Mouse (Mus musculus): ENCODE data around the gene Zfhx3. TPM values are rescaled to one million over a fixed set of nuclear protein-coding genes. Genes with fewer than 3 reads are reported as not detected.

The Zfhx3 gene
- total RNA-seq, 2 experiments from 2014 or later: 2.1 to 10.9 TPM

DNA sequence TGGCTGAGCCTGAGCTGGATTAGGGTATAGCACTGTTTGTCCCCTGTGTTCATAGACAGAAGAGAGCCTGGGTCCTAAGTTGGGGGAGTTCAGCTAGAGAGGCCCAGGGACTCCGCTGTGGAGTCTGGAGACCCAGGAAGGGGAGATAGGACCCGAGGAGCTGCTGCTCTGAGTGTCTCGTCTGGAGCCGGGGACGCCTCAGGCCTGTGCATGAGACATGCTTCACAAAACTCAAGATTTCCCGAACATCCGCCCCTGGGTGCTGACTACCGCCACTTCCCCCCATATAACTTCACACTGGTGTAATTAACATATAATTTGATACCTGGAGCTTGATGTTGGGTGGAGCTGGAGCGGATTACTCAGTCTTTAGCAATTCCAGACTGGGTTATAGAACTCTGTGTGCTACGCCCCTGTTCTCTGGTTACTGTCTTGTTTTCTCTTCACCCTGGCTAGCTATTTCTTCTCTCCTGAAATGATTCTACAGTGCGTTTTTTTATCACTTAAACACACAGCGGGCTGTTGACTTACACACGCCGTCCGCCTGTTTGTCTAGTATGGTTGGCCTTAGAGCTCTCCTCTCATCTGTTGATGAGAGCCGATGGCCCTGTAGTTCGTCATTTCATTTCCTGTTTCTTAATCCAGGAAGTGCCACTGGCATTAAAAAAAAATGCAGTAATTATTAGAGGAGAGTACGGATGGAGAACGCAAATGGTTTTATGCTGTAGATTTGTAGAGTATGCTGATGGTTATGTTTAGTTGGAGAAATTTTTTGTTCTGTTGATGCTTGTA, 822.2 kb downstream of the Zfhx3 start:
- peak; percentile 87 for ATAC-seq (ENCODE audit: poor library complexity, severe bottlenecking)

DNA sequence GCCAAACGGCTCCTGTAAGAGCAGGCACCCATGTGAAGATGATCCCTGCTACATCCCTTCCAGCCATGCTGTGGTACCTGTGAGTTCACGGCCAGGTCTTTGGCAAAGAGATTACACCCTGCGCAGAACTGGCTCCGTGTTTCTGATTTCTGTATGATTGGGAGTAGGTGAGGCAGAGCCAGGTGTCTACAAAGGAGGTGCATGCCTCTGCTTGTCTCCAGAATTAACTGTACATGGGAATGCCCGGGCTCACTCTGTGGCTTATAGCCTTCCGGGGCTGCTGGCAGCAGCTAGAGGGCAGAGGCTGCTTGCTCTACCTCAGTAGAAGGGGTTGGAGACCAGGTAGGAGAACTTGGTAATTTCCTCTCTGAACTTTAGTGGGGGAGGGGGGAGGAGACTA, 823.7 kb downstream of the Zfhx3 start:
- no peak for ATAC-seq (ENCODE audit: poor library complexity, severe bottlenecking)

DNA sequence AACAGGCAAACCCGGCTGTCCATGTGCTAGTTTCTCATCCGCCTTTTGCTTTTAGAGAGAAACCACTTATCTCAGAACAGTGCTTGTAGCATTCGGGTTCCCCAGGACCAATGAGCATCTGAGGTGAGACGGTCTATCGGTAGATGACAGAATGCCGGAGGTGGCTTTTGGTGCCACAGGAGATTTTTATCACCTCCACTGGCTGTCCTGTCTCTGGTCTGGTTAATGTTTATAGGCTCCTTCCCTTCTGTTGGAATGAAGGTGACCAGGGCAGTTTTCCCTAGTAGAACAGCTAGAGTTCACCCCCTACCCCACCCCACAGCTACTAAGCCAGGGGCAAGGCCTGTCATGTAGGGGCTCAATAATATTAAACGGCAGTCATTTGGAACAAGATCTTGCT, 825.6 kb downstream of the Zfhx3 start:
- ATAC-seq (ENCODE audit: poor library complexity, severe bottlenecking): no peak

DNA sequence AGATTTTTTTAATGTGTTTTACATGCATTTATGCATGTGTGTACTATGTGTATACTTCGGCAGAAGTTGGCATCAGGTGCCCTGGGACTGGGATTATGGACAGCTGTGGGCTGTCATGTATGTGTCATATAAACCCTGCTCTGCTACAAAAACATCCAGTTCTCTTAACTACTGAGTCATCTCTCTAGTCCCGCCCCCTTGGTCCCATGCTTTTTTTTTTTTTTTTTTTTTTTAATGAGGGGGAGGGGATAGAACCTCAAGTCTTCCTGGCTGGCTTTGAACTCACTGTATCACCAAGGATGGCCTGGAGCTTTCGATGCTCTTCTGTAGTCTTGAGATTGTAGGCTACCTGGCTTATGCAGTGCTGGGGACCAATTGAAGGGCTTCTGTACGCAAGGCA, 827.9 kb downstream of the Zfhx3 start:
- ATAC-seq (ENCODE audit: poor library complexity, severe bottlenecking): no peak

DNA sequence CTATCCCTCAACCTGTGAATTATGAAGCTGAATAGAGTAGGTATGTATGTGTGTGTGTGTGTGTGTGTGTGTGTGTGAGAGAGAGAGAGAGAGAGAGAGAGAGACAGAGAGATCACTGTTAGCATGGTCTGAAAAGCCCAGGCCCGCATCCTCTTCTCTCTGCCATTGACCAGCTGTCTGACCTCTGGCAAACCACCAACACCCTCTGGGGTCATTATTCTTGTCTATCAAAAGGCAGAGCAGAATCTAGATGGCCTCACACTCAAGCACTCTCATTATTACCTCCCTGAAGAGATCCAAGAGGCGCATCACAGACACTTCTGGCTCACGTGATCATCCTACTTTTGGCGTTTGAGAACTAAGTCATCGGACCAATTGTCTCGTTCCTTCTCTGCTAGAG, 831.0 kb downstream of the Zfhx3 start:
- ATAC-seq (ENCODE audit: poor library complexity, severe bottlenecking): no peak

DNA sequence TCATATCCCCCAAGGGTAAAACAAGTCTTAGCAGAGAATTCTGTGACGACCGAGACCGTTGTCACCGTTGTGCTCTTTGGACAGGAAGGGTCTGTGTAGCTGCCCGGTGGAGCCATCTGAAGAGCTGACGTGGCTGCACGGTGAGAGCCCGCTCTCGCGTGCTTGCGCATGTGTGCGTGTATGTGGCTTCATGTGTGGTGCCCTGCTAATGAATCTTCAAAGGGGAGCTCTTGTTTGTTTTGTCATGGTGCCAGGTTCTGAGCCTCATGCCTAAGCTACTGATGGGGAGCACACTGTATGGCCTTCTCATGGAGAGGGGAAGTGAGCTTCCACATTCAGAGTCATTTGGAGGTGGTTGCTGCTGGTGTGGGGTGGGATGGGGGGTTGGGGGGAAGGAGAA, 835.6 kb downstream of the Zfhx3 start:
- no peak for ATAC-seq (ENCODE audit: poor library complexity, severe bottlenecking)

DNA sequence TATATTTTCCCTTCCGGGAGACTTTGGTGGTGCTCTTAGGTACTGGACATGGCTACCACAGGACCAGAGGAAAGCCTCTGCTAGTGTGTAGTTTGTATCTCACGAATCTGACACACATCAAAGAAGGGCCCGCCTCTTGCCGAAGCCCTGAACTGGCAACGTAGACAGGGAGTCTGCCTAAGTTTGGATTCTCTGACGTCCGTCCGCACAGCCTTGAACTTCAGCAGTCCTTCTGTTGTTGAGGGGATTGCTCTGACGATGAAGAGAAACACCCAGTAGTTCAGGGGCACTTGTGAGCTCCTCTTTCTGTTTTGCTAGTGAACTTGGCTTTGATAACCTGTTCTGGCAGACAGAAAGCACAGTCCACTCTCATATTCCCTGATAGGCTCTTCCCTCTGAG, 836.1 kb downstream of the Zfhx3 start:
- ATAC-seq (ENCODE audit: poor library complexity, severe bottlenecking): no peak

DNA sequence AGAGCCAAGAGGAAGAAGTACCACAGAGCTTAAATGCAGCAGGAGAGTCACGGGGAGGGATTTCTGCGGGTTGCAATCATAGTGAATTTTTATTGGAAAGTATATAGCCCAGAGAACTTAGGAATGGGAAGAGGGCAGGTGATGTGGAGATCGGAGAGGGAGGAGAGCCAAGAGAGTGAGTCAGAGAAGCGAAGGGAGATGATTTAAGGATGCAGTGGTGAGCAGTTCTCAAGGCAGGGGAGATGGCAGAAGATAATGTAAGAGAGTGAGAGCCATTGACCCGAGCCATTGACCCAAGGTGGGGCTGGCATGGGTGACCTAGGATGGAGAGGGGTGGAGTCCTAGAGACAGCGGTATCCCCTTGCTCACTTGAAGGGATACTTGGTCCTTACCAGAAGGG, 838.3 kb downstream of the Zfhx3 start:
- no peak; the same call in 1 of the 2 replicates for ATAC-seq (ENCODE audit: poor library complexity, severe bottlenecking)

DNA sequence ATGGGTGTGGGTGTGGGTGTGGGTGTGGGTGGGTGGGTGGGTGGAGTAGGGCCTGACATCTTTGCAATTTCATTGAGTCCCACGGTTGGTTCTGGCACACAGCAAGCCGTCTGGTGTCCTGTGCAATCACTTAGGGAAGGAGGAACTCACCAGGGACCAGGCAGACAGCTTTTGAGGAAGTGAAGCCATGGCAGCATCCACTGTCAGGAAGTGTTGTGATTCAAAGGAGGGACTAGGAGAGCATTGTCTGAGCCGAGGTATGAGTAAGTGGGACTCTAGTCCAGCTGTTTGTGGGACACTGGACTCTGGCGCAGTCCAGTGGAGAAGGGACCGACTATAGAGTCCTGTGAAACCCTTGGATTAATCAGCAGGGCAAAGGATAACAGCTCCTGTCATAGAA, 838.7 kb downstream of the Zfhx3 start:
- peak; percentile 98 for ATAC-seq (ENCODE audit: poor library complexity, severe bottlenecking)

DNA sequence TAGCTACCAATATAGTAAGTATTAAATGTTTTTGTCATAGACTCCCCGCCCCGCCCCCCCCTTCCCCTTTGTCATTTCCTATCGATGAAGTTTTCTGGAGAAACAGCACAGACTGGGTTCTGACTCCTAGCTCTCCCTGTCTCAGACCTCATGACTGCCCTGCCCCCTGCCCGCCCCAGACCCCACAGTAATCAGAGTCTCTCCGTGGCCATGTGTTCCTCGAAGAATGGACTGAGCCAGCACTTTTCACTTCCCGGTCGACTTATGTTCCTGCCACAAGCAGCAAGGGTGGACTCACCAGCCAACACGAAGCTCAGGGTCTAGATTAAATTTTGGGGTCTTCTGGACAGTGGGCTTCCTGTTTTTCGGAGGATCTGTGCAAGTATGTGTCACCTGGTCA, 840.7 kb downstream of the Zfhx3 start:
- no peak for ATAC-seq (ENCODE audit: poor library complexity, severe bottlenecking)

DNA sequence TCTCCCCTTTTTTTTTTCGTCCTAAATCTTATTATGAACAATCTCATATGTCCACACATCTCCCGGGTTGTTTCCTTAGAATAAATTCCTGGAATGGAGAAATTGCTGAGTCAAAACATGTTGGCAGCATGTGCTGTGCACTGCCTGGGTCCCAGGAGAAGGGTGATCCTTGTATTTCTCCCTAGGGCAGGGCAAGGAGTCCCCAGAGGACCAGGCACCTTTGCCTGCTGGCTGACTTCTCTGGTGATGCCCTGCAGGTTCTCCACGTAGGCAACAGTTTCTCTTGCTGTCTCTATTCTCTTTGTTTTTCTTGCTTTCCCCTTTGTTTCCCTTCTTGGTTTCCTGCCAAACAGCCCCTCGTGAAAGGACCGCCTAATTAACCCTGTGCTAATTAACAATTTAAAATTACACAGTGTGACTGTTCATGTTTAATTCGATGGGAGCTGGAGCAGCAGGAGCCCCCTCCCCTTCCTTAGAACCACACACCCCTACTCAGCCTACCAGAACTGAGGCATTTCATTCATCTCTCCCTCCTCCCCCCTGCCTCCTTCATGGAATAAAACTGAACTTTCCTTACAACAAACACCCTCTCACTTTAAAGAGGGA, 845.8 kb downstream of the Zfhx3 start:
- no peak for ATAC-seq (ENCODE audit: poor library complexity, severe bottlenecking)

DNA sequence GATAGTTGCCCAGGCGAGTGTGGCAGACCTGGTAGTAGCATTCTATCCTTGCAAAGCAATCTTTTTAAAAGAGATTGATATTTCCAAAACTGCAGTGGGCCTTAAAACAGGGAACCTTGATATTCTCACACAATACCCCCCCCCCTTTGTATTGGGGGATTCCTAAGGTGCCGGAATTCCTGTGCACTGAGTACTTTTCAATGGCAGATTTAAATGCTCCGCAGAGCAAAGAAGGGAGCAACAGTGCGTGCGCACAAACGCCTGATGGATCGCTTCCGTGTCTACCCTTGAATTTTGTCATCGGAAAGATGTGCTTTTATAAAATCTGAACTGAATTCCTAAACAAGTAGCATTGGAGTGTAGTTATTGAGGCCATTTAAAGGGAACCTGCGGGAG, 846.3 kb downstream of the Zfhx3 start:
- no peak for ATAC-seq (ENCODE audit: poor library complexity, severe bottlenecking)

DNA sequence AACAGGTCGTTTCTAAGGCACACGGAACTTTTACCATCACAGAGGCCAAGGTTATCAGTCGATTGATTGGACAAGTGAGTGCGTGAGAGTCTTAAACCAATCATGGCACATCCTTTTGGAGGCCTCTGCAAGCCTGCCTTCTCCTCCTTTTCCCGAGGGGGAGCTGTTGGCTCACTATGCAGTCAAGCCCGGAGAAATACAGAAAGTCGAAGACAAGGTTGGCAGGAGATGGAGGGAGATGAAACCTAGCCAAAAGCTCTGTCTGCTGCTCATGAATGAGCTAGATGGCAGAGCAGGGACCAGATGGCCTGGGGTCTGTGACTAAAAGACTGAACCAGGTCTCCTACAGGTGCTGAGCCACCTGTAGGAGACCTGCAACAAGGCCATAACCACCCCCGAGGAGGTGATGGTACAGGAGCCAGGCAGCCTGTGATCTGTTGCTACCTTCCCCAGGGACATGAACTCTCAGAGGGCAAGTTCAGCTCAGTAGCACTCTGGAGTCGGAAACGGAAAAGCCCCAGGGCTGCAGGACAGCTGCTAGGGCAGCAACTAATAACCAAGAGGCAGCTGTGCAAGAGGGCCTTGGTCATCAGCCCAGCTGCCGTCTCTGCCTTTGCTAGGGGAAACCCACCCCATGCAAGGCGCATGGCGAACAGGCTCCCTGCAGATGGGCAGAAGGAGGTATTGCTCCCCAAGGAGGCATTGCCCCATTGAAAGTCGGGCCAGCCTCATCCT, 848.3 kb downstream of the Zfhx3 start:
- ATAC-seq (ENCODE audit: poor library complexity, severe bottlenecking): no peak

DNA sequence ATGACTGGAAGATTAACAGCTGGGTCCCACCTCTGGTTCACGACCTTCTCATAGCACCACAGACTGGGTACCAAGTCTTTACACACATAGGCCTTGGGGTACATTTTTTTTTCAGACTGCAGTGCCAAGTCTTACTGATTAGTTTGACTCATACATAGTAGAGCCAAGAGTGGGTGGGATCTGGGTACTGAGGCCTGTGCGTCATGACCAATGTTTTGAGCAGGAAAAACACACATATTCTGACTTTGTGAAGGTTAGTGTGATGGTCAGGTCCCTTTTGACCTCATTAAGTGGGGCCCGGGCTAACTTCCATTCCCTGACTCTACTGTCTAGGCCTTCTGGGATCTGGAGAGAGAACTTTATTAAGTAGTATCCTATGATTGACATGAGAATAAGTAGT, 853.6 kb downstream of the Zfhx3 start:
- no peak for ATAC-seq (ENCODE audit: poor library complexity, severe bottlenecking)

DNA sequence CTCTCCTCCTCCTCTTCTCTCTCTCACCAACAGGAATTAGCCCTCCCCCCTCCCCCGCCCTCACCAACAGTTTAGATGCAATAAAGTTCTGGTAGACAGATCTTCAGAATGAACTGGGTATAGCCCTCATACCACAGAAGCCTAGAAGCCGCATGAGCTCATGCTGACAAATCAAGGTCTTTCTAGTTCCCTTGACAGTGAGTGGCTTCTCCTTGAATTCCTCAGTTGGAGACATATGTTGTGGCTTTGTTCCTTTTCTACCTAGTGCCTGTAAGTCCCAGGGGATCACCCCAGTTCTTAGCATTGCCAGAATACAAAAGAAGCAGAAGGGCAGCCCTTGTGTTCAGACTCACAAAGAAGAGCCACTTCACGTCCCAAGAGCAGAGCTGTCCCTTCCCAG, 854.4 kb downstream of the Zfhx3 start:
- no peak for ATAC-seq (ENCODE audit: poor library complexity, severe bottlenecking)

DNA sequence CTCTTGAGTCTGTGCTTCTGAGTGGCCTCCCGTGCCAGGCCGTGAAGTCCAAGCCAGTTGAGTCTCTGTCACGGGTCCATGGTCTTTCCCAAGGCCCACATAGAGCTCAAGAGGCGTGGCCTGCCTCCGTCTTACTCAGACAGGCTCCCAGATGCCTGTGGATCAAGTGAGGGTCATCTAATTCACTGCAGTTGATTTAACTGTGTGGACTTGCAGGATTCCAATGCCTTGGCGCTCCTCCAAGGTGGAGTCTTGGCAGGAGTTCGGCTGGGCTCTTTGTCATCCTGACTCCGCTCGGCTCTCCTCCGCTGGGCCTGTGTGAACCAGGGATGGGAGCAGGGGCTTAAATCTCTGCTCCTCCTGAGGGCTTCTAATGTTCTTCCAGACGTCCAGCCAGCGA, 855.6 kb downstream of the Zfhx3 start:
- ATAC-seq (ENCODE audit: poor library complexity, severe bottlenecking): no peak

DNA sequence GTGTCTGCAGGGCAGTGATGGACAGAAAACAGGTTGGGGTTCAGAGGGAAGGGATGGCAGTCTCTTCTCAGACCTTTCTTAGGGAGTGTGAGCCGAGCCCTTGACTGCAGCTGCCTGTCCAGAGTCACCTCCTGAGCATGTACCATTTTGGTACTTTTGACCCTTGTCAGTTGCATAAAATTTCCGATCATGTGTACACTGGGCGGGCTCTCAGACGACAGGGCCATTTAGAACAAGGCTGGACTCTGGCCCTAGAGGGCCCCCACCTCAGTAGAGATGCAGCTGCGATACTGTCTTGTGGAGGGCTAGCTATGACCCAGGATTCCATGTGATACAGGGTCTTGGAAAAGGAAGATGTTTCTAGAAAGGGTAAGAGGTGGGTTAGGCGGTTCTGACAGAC, 856.8 kb downstream of the Zfhx3 start:
- ATAC-seq (ENCODE audit: poor library complexity, severe bottlenecking): no peak

DNA sequence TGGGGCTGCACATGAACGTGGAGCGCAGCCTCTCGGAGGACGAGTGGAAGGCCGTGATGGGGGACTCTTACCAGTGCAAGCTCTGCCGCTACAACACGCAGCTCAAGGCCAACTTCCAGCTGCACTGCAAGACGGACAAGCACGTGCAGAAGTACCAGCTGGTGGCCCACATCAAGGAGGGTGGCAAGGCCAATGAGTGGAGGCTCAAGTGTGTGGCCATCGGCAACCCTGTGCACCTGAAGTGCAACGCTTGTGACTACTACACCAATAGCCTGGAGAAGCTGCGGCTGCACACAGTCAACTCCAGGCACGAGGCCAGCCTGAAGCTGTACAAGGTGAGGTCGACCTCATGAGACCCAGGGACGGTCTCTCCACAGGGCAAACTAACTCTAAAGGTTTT, 857.9 kb downstream of the Zfhx3 start:
- no peak for ATAC-seq (ENCODE audit: poor library complexity, severe bottlenecking)

DNA sequence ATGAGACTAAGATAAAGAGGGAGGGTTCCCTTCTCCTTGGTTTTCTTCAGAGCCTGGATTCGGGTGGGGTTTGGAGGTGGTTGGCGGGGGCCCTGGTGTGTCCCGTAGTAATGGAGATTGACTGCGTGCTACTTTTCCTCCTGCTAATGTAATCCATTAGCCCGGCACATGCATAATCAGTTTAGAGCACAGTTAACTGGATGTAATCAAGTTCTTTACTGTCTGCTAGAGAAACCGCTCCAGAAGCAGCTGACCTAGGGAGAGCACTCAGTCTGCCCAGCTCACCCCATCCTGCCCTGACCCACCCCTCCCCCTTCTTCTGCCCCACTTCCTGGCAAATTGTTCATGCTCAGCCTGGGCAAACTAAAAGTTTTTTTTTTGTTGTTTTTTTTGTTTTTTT, 860.6 kb downstream of the Zfhx3 start:
- ATAC-seq (ENCODE audit: poor library complexity, severe bottlenecking): no peak

DNA sequence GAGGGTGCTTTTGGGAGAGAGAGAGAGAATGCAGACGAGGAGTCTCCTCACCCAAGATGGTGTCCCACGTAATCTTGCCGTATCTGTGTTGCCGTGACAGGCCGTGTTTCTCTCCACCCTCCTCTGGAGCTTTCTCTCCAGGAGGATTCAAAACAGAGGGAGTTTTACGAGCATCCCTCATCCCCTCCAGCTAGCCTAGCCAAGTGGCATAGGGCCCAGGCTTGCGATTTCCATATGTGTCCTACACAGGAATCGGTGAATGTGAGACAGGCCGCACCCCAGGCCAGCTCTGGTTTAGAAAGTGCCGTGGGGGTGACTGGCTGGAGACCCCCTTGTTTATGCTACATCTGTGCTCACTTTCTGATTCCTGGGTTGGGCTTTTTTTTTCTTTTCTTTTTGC, 869.2 kb downstream of the Zfhx3 start:
- no peak for ATAC-seq (ENCODE audit: poor library complexity, severe bottlenecking)

DNA sequence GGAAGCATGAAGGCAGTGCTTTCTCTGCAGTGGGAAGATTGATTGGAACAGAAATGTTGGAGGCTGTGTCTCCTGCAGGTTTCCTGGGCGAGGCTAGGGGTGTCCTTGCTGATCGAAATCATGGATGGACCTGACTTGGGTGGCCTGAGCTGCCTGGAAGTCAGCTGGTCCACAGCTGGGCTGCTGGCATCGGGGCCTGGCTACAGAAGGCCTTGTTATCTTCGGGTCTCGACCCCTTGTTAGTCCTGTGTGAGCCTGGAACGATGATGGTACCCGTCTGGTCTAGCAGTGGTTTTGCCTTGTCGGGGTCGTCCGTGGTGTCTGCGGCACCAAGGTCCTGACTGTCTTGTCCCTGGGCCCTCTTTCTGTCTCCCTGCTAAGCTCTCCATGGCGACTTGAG, 870.9 kb downstream of the Zfhx3 start:
- no peak for ATAC-seq (ENCODE audit: poor library complexity, severe bottlenecking)

DNA sequence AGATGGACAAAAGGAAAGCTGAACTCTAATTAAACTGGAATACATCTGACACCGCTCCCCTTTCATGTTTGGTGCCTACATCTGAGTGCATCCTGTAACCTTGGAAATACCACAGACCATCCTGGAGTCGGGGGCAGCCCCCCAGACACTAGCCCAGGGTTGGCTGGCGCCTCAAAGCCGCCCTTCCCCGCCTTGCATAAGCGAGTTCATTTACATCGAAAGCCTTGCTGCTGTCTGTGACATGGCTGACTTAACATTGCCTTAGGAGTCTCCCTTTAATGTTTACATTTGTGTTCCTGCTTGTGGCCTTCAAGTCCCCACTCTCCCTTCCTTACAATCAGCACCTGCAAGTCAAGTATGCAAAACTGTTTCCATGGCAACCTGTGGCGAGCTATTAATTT, 876.8 kb downstream of the Zfhx3 start:
- no peak for ATAC-seq (ENCODE audit: poor library complexity, severe bottlenecking)

Measured in megakaryocyte, adult 5-6 weeks (primary cell).